Mouse (Mus musculus) thymus, postnatal 4 days (tissue): ENCODE data around the gene Arhgef19.

Experiments used
- DNase-seq: peaks from one replicate; pipeline ENCODE4 v3.0.0; 2021

Arhgef19 gene

GRCm38 (mm10) chr4:141238492-141239387 is 559 bp upstream of the Arhgef19 start:
- no peak for DNase-seq

DNA sequence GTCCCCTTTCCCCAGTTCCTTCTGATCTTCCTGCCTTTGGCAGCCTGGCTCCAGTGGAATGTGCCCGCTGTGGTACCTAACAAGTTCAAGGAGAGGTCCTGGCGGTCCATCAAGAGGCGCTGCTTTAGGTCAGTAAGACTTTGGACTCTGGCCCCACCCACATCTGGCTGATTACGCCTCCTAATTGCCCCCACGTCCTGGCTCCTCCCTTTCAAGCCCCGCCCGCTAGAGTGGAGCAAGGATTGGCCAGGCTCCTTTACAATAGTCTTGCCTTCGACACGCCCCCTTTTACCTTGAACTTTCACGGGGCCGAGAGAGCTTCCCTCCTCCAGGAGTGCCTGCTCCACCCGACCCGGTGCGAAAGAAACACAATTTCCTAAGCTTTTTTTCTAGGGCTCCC is 1.3 kb downstream of the Arhgef19 start:
- DNase-seq: no peak

DNA sequence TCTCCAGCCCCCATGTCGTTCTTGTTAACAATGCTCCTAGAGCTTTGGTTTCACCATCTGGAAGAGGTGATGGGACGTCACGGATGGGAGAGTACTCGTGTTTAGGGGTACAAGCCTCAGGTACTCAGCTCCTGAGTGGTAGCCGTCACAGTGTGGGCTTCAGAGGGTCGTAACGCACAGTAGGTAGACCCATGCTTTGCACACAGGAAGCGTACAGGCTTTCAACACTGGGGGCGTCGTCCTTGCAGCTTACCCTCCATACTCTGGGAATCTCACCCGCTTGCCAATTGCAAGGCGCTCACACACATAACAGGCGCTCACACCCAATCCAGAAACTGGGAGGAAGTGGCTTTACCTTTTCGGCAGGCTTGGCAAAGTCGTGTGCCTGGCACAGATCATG is 2.6 kb downstream of the Arhgef19 start:
- no peak for DNase-seq

GRCm38 (mm10) chr4:141242651-141243241 is 3.4 kb downstream of the Arhgef19 start:
- no peak for DNase-seq

DNA sequence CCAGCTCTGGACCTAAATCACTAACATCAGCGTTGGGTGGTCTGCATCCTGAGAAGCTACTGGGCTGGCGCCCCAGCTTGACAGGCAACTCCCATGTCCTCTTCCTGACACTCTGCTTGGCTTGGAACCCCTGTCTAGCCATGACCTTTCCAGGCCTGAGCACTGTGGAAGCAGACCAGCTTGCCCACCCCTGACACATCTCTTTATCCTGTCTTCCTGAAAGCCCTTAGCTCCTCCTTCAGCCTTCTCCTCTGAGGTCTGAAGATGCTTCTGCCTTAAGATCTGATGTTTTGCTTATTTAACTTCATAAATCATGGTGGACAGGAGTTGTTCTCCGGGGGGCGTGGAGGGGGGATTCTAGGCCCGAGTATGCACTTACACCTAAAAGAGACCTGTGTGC is 4.3 kb downstream of the Arhgef19 start:
- no peak for DNase-seq

- DNase-seq: no peak
Measured at GRCm38 (mm10) chr4:141244401-141244800, 5.1 kb downstream of the Arhgef19 start.

DNA sequence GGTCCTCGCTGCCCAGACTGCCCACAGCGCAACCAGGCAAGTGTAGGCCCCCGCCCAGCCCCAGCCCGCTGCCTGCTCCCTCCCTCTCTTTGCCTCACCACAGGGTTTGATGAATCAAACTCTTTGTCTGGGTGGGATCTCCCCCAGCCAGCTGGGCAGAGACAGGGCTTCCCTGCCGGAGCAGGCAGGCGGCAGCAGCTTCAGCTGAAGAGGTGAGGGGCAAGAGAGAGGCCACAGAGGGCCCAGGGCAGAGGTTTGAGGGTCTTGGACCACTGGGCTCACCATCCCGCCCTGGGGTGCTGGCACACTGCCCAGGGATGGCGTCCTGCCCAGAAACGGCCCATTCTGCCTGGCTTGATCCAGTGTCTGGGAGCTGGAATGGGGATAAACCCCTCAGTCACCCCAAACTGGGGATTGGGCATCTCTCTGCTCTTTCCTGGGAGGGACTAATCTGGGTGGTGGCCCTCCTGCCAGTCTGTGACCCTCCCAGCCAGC is 5.7 kb downstream of the Arhgef19 start:
- DNase-seq: no peak

- no peak for DNase-seq
Measured at GRCm38 (mm10) chr4:141246089-141246997, 7.0 kb downstream of the Arhgef19 start.

GRCm38 (mm10) chr4:141246998-141247350 is 7.7 kb downstream of the Arhgef19 start:
- no peak for DNase-seq

- peak; percentile 24 for DNase-seq
Measured at GRCm38 (mm10) chr4:141247776-141248613, 8.7 kb downstream of the Arhgef19 start.

DNA sequence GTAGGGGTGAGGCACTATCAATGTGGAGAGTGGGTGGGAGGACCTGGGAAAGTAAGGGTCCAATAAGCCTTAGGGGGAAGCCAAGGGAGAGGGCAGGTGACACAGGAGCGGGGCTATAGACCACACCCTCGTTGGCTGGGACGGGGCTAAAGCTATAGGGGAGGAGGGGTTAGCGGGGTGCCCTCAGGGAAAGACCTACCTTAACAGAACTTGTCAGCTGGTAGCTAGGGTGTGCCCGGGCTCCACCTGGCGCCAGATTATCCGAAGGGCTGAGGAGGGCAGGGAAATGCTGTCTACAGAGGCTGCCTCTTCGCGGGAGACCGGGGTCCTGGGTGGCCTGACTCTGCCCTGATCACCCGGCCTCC is 9.3 kb downstream of the Arhgef19 start:
- no peak for DNase-seq

DNA sequence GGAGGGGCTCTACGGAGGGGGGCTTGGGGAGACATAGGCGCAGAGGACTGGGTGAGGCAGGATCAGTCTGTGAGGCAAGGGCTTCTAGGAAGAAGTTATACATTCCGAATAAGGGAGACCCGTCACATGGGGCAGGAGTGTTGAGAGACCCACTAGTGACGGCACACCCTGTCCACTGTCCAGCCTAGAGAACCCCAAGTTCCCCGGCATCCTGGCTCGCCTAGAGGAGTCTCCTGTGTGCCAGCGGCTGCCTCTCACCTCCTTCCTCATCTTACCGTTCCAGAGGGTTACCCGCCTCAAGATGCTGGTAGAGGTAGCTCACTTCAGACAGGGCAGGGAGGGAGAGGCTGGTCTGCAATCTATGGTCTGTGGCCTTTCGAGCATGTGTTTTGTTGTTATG is 10.1 kb downstream of the Arhgef19 start:
- DNase-seq: no peak

DNA sequence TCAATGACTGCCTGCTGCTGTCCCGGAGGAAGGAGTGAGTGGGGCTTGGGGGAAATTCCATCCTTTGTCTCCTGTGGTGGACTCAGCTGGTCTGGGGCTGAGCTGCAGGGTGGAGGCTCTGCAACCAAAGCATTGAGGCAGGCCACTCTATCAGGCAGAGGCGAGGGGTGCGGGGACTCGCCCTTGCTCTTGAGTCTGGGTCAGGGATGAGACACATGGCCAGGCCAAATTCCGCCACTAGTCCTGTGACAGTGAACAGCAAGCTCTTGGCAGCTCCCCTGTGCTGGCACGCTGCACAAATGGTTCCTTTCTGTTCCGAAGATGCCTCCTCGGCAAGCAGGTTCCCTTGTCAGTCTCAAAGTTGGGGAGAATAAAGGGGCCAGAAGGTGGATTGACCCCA is 11.8 kb downstream of the Arhgef19 start:
- no peak for DNase-seq

DNA sequence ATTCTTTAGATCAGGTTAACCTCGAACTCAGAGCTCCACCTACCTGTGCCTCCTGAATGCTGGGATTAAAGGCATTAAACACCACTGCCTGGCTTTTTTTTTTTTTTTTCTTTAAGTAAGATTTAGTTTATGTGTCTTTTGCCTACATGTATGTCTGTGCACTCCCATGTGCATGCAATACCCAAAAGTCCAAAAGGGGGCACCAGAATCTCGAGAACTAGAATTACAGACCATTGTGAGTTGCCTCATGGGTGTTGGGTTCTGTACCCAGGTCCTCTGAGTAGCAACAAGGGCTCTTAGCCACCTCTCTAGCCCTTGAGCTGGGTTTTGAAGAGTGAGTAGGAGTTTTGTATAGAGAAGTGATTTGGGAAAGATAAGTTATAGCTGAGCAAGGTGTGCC is 13.3 kb downstream of the Arhgef19 start:
- peak; percentile 18 for DNase-seq

DNA sequence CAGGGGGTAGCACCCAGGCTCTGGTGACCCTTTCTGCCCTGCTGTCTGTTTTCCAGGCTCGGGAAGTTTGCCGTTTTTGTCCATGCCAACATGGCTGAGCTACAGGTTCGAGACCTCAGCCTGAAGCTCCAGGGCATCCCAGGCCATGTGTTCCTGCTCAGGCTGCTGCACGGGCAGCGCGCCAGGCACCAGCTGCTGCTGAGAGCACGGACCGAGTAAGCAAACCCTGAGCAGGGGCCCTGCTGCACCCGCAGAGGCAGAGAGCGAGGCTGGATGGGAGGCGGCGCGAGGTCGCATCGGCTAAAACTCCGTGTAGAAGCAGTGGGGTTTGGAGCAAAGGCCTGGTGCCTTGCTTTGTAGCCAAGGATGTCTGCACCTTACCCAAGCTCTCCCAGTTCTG is 14.9 kb downstream of the Arhgef19 start:
- no peak for DNase-seq

- DNase-seq: peak; percentile 56
Measured at GRCm38 (mm10) chr4:141257440-141257839, 18.1 kb downstream of the Arhgef19 start.

DNA sequence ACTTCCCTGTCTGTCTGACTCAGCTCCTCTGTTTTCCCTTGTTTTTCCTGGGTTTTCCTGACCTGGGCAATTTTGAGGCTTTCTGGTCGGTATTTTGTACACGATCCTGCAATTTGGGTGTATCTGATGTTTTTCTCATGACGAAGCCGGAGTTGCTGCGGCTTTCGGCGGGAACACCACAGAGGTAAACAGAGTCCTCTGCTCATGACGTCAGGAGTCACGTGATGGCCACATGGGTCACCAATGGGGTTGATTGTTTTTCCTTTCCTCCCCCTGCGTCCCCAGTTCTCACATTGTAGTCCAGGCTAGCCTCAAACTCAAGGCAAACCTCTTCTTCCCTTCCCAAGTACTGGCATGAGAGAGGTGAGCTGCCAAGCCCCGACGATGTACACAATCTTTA is 20.1 kb downstream of the Arhgef19 start:
- DNase-seq: no peak

- no peak for DNase-seq
Measured at GRCm38 (mm10) chr4:141260007-141260723, 20.9 kb downstream of the Arhgef19 start.

DNA sequence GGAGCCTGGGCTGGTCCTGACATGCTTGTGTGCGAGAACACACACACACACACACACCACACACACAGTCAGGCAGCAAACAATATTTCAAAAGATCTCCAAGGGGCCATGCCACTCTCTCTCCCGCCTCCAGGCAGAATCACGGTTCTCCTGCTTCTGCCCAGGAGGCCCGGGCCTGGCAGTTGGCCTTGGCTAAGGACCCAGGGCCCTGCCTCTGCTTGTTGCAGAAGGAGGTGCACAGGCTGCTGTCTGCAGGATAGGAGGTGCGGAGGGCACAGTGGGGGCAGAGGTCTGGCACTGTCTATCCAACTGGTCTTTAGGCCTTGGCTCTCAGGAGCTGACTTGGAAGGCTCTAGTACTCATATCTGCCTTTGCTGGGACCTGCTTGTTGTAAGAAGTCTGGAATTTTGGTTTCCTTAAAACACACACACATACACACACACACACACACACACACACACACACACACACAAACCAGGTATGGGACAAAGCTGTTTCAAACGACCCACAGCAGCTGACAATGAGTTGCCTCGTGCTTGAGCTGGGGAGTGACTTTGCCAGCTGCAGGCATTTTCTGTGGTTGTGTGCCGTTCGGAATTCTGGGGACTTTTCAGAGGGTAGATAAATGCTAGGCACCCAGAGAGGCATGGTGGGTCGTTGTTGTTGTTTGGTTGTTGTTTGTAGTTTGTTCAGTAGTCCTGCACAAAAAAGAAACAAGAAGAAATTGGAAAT is 23.8 kb downstream of the Arhgef19 start:
- no peak for DNase-seq

GRCm38 (mm10) chr4:141265979-141266637 is 26.8 kb downstream of the Arhgef19 start:
- no peak for DNase-seq
